Mouse (Mus musculus) bone marrow, adult 2 months (tissue): ENCODE measurements around the gene Elovl5. TPM values are rescaled to one million over a fixed set of nuclear protein-coding genes. Genes with fewer than 3 reads are reported as not detected.

Experiments used
- H3K27ac ChIP-seq: fragments of 200-500 bp; 2 replicates; pipeline ENCODE4 v1.5.1; 2012; ENCODE audit warnings: low read depth, mild to moderate bottlenecking, control low read depth, inconsistent platforms, low read length; ENCODE audit not compliant: control insufficient read depth, poor library complexity, insufficient read depth
- H3K4me1 ChIP-seq: fragments of 200-500 bp; 2 replicates; pipeline ENCODE4 v1.6.1; 2011; ENCODE audit warnings: low read length; ENCODE audit not compliant: control insufficient read depth, insufficient read depth
- H3K4me3 ChIP-seq: fragments of 200-500 bp; replicated peaks from 2 replicates; pipeline ENCODE3; 2011; ENCODE audit warnings: mild to moderate bottlenecking, low read depth, low read length, control low read depth; ENCODE audit not compliant: control insufficient read depth
- CTCF ChIP-seq: fragments of 200-500 bp; IDR thresholded peaks from 2 replicates; pipeline ENCODE4 v1.5.1; 2011; ENCODE audit warnings: low read length, control low read depth; ENCODE audit not compliant: control insufficient read depth, insufficient read depth
- POLR2A ChIP-seq: fragments of 200-500 bp; IDR thresholded peaks from 2 replicates; pipeline ENCODE4 v1.6.1; 2011; ENCODE audit warnings: low read depth, mild to moderate bottlenecking, control low read depth, low read length, borderline replicate concordance; ENCODE audit not compliant: control insufficient read depth
- whole genome bisulfite sequencing: fragments of 180-500 bp; shearing (Covaris S2); methylation state at CpG from one replicate; pipeline ENCODE4 v1.1.7; 2018; 5-methylcytosine and 5-hydroxymethylcytosine counted together
- polyA plus RNA-seq: library from polyadenylated mRNA; stranded (reverse); fragments of >200 nt; gene quantifications from 2 replicates; pipeline ENCODE4 v1.2.4, GENCODE M21; 2011; ENCODE audit warnings: low replicate concordance; ENCODE audit not compliant: missing spikeins, insufficient read depth, insufficient read length

The Elovl5 gene
- polyA plus RNA-seq, 1 experiment = 13.7 TPM

DNA sequence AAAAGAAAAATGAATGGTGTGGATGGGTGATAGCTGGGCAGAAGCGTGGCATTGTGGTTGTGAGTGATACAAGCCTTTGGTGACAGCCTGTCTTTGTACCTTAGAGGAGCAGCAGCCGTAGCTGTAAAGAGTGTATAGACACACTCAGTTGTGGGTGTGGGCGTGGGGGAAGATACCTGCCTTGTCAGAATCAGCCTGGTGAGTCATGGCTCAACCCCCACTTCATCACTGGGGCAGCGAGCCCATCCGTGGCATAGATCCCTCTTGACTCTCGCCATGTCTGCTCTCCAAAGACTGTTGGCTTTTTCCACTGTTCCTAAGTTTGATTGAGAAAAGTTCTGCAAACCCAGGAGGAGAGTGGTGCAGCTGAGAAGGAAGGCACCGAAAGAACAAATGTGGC is 37.3 kb downstream of the Elovl5 start:
- no peak overlapping the region for H3K27ac ChIP-seq
- TF ChIP-seq CTCF = no peak
- no peak for TF ChIP-seq POLR2A
- WGBS = 64% methylated on average over 7 of the region's 7 CpGs
- H3K4me1 ChIP-seq = peaks cover 4% of the 10 kb centered on the region
- H3K4me3 ChIP-seq = no peak overlapping the region

DNA sequence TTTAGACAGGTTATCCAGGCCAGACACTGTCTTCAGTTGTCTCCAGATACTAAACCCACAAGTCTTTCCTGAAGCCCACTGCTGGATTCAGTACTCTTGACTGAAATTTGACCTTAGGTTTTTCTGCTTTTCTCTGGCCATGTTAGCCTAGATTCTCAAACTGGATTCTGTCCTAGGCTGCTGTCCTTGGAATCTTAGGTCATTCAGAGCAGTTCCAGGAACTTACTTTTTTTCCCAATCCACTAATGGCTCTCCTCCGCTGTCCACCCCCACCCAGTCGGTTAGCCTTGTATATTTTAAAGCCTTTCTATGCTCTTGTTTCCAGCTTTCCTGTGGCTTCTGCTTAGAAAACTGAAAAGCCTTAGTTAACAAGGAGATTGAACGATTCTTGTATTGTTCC is 37.8 kb downstream of the Elovl5 start:
- 76% methylated on average over 3 of the region's 3 CpGs for WGBS
- no peak for TF ChIP-seq POLR2A
- TF ChIP-seq CTCF = no peak
- peaks cover 4% of the 10 kb centered on the region for H3K4me1 ChIP-seq
- no peak overlapping the region for H3K27ac ChIP-seq
- H3K4me3 ChIP-seq = no peak overlapping the region

DNA sequence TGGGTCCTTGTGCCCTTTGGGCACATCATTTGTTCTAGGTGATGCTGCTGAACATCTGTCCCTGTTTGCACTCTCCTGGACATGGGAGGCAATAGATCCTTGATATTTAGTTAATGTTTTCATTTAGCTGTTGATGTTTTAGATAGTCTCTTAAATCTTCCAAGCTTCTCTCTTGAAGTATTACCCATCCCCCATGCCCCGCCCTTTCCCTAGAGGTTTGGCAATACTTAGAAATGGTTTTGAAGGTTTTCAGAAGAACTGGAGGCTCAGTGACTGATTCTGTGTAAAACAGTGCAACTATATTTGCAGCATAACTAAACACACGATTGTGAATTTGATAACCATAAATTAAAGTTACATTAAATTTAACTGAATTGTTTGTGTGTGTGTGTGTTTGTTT is 38.3 kb downstream of the Elovl5 start:
- TF ChIP-seq POLR2A (no peak), CTCF (no peak)
- 50% methylated on average over 2 of the region's 2 CpGs for WGBS
- Histone ChIP-seq H3K4me3 (no peak overlapping the region), H3K27ac (no peak overlapping the region), H3K4me1 (peaks cover 4% of the 10 kb centered on the region)

DNA sequence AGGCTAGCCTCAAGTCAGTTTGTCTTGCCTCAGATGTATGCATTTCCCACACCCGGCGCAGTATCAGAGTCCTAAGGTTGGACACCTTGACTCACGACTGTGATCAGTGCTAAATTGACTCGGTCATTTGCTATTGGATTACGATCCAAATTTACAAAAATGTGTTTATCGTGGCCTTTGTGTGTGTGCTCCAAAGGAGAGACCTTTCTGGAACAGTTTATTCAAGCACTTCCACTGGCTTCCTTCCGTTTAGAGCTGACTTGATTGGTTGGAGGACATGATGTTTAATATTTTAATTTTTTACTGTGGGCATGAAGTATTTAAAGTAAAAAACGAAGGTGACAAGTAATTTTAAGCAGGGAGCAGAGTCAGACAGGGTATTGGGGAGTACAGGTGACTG is 38.8 kb downstream of the Elovl5 start:
- 84% methylated on average over 8 of the region's 8 CpGs for WGBS
- Histone ChIP-seq H3K27ac (no peak overlapping the region), H3K4me1 (peaks cover 4% of the 10 kb centered on the region), H3K4me3 (no peak overlapping the region)
- TF ChIP-seq CTCF (no peak), POLR2A (no peak)

DNA sequence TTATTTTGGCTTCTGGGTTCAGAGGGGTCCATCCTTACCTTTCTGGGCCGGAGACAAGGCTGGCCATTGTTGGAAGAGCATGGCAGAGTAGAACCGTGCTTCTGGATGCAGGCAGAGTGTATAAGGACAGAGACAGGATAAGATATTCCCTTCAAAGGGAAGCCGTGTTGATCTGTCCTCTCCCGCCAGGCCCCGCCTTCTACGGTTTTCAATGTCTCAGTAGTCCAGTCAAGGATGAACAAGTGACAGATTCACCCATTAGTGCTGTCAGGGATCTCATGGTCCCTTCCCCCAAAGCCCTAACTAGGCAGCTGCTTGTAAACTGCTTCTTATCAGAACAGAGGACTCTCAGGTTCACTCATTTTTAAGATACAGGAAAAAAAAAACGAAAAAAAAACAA is 41.2 kb downstream of the Elovl5 start:
- Histone ChIP-seq H3K27ac (no peak overlapping the region), H3K4me3 (no peak overlapping the region), H3K4me1 (peaks cover 4% of the 10 kb centered on the region)
- TF ChIP-seq CTCF = no peak
- TF ChIP-seq POLR2A = no peak
- WGBS = 86% methylated on average over 7 of the region's 7 CpGs

DNA sequence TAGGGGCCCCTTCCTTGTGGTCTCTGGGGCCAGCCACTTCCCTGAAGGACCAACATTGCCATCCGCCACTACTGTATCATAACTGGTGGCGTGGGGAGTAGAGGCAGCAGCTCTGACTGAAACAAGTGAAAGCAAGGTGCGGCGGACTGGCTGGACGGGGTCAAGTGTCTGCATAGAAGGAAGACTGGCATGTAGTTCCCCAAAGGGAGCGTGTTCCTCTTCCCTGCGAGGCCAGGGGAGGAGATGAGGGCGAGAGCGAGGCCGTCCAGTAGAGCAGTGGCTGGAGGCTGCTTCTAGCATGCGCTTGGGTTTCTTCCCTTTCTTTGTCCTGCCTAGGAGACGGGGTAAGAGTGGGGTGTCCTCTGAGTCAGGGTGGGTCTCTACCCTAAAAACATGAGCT is 42.6 kb downstream of the Elovl5 start:
- Histone ChIP-seq H3K4me1 (peaks cover 1% of the 10 kb centered on the region), H3K4me3 (peak overlapping the region; percentile 31), H3K27ac (no peak overlapping the region)
- WGBS = 44% methylated on average over 12 of the region's 12 CpGs
- TF ChIP-seq CTCF = no peak
- no peak for TF ChIP-seq POLR2A

DNA sequence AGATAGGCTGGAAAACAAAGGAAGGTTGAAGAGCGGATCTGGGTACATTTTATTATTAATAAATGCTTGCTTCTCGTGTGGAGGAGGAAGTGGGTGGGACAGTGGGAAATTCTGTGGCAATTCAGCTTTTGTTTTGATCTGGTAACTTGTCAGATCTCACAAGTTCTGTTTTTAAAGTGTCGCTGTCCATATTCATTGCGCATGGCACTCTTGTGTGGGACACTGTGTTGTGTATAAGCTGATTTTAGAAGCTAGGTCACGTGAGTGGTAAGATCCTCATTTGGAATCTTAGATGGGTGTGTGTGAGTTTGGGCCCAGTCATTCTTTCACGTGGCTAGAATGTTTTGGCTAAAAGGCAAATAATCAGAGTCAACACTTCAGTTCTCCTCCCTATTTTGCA is 44.2 kb downstream of the Elovl5 start:
- WGBS = 48% methylated on average over 6 of the region's 6 CpGs
- Histone ChIP-seq H3K27ac (no peak overlapping the region), H3K4me1 (no peaks in the 10 kb centered on the region; the same call in 1 of the 2 replicates), H3K4me3 (no peak overlapping the region)
- TF ChIP-seq POLR2A (no peak), CTCF (no peak)

DNA sequence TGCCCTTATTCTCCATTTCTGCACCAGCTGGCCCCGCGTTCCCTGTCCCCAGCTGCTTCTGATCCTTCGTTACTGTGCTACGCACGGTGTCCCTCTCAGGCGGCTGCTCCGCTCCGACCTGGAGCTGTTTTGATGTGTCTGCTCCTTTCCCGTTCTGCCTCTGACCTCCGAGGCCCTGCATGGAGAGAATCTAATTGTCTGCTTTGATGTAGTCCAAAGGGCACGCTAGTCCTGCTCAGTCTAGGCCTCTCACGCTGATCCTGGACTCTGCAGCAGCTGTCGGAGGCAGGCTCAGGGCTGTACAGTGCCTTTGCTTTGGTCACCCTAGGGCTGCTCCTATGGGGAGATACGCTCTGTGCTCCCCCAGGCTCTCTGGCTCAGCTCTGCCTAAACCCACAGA is 46.9 kb downstream of the Elovl5 start:
- no peak overlapping the region for H3K4me3 ChIP-seq
- no peak overlapping the region for H3K27ac ChIP-seq
- TF ChIP-seq POLR2A (no peak), CTCF (no peak)
- H3K4me1 ChIP-seq = no peaks in the 10 kb centered on the region; the same call in 1 of the 2 replicates
- WGBS = 93% methylated on average over 14 of the region's 14 CpGs

DNA sequence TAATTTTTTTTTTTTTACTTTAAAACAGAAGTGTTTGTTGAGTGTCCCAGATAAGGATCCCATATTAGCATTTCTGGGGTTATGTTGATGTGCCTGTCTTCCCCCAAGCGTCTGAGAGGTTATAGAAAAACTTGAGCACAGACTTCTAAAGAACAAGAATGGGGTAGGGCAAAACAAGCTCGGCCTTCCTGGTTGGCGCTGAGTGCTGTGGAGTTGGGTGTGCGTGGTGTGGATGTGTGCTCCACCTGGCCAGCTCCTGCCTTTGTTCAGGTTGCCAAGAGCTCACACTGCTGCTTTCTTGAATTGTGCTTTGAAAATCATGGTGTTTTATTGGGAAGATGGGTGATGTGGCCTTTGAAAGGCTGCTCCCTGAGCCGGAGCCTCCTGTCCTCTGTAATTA is 48.1 kb downstream of the Elovl5 start:
- WGBS = 72% methylated on average over 5 of the region's 5 CpGs
- Histone ChIP-seq H3K4me3 (no peak overlapping the region), H3K4me1 (no peaks in the 10 kb centered on the region; the same call in 1 of the 2 replicates), H3K27ac (no peak overlapping the region)
- TF ChIP-seq POLR2A = no peak
- TF ChIP-seq CTCF = no peak
